Mouse (Mus musculus) layer of hippocampus, adult 9-10 months (tissue): ENCODE results near the gene Gm38392.
"Not testable (repeated sequence)": the region's sequence is repeated elsewhere in the genome, so short reads cannot be mapped to it uniquely, and the experiment has no call there.

Source experiments
- DNase-seq: peaks from one replicate; pipeline ENCODE4 v3.0.0; 2022; ENCODE audit warnings: low spot score

The Gm38392 gene

DNA sequence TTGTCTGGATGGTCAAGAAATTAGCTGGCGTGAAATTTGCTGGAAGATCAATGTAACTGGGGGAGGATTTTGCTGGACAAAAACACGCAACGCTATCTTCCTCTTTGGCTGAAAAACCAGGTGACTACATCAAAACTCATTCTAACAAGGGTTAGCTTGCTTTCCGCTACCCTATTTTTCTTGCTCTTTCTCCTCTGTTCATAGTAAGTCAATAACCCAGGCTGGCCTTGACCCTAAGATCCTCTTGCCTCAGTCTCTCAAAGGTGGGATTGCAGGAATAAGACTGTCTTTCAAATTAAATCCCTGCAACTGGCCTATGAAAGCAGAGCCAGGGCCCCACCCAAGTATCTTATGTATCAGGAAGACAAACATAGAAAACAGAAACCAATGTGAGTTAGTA, at the start of gene Gm38392:
Gene Gm38392, minus strand, starts transcription at position 101 of the 400 bp plus-strand sequence.
- DNase-seq = no peak

DNA sequence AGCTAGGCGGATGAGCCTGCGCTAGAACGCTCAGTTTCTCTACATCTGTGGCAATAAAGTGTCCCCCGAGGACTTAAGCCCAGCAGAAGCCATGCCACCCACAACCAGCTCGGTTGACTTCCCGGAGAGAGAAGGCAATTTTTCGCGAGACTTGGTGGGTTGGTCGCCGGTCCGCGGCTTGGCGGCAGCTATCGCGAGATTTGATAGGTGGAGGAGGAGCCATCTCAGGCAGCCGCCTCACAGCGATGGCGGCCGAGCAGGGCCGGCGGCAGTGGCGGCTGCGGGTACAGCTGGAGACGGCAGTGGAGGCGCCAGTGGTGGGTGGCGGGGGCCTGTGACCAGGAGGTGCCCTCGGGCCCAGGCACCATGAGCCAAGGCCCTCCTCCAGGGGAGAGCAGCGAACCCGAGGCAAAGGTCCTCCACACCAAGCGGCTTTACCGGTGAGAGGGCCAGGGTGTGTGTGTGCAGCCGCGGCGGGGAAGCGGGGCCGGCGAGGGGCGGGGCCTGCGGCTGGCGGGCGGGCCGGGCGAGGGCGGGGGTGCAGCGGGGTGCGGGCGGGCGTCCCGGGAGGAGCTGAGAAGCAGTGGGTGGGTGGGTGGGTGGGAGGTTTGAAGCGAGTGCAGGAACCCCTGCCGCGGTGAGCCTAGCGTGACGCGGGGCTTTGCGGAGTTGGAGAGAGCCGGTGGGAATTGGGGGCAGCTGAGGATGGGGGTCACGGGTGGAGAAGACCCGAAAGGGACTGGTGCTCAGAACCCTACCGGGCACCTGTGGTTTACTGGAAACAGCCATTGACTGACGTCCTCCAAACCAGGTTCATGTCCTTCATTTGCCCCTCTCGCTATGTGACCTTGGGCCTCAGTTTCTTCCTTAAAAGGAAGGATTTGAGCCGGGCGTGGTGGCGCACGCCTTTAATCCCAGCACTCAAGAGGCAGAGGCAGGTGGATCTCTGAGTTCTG, 49.3 kb upstream of the Gm38392 start, which contains the start of the genes Tmem79 and Smg5:
Gene Tmem79, minus strand, starts transcription at position 91 of the 956 bp plus-strand sequence.
Gene Smg5, plus strand, starts transcription at position 203 of the 956 bp plus-strand sequence.
- DNase-seq = peak; percentile 93

DNA sequence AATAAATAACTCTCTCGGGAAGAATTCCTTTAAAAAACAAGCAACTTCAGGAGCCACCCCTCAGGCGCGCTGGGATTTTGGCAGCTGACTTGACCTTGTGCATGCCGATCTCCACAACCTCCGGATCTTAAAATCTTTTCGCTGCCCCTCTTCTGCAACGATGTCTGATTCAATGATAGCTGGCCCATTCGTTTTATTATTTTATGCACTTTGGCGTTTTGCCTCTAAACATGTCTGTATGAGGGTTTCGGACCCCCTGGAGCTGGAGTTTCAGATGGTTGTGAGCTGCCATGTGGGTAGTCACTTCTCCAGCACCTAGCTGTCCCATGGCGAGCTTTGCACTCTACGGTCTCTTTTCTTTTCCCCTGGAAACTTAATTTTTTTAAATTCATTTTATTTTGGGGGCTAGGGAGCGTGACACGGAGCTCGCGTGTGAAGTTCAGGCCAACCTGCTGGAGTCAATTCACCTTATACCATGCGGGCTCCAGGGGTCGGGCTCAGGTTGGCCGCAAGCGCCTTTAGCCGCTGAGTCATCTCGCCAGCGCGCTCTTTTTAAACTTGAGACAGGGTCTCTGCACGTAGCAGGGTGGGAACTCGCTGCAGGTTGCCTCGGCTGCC, 48.5 kb upstream of the Gm38392 start:
- no peak for DNase-seq

DNA sequence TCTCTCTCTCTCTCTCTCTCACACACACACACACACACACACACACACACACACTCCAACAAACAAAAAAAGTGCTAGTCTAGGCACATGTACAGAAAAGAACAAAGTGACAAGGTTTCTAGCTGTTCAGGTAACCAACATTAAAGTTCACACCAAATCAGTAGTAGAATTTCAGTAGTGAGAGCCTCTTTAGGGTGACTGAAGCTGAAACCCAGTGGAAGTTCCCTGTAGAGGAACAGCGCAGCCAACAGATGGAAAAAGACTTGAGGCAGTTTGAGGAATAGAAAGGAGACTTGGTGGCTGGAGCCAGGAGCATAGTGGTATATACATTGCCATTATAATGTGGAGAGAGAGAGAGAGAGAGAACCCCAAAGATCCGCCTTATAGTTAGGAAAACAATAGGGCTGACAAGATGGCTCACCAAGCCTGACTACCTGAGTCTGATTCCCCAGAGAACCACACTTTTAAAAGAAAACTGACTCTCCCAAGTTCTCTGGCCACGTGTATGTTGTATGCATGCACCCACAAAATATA, 48.0 kb upstream of the Gm38392 start:
- no peak for DNase-seq

DNA sequence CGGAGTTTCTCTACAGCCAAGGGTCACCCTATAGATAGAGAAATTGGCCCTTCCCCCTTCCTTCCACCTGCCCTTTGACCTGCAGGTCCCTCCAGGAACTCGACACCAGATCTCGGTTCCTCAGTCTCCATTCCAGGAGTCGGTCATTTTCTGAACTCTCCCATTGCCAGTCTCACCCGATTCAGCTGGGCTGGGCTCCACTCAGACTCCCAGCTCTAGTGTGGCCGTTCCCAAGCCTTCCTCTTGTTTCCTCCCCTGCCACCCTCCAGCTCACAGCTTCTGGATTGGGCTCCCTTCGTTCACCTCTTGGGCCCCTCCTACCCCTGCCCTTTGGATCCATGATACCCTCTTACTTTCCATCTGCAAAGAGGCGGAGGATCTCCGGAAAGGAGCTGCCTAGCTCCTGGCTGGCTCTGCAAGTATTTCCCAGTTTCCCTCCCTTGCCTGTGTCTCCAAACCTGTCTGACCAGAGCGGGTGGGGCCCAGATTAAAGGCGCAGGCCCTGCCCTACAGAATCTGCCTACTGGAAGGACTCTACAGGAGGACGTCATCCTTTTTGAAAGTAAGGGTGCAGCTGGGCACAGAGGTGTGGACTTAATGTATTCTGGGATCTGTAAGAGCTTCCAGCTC, 47.1 kb upstream of the Gm38392 start:
- DNase-seq = no peak

DNA sequence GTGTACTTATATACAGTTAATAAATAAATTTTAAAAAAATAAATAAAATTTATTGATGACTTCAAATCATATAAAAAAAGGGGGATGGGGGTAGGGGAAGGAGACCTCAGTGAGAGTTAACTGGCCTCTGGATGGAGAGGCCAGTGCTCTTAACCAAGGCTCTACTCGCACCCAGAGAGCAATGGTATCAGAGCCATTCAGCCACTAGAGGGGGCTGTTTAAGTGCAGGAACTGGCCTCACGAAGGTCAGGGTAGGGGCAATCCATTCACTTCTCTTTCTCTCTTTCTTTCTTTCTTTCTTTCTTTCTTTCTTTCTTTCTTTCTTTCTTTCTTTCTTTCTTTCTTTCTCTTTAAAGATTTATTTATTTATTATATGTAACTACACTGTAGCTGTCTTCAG, 44.3 kb upstream of the Gm38392 start:
- DNase-seq = no peak

DNA sequence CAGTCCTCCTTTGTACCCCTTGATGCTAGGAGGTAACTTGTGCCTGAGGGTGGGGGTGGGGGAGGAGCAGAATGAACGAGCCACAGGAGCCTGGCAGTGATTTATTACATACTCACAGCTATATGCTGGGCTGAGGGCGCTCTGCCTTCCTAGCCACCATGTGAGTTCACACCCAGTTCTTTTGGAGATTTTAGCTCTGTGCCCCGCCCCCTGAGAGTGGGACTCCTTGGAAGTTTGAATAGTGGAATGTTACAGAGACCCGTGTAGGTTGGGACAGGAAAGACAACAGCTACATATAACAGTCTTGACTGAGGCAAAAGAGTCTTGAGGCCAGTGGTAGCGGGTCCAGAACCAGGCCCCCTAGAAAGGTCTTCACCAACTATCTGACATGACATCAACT, 41.9 kb upstream of the Gm38392 start:
- no peak for DNase-seq

DNA sequence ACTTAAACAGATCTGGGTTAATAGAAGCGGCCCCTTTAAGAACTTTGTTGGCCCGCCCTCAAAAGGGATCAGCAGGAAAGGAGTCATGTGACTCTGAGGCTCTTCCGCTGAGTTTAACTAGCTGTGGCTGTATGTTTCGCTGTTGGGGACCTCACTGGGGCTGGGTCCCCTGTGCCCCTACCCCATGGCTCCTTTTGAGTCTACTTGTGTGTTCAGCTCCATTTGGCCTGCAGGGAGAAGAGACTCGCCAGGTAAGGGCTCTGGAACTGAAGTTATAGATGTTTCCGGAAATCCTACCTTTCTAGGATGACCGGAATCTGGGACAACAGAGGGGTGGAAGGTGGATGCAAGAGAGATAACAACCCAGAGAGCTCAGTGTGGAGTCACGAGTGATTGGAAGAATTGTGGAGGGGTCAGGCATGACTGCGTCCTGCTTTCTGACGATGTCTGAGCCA, 38.0 kb upstream of the Gm38392 start, which contains the start of gene Glmp:
Gene Glmp, plus strand, starts transcription at position 73 of the 455 bp plus-strand sequence.
- no peak for DNase-seq

DNA sequence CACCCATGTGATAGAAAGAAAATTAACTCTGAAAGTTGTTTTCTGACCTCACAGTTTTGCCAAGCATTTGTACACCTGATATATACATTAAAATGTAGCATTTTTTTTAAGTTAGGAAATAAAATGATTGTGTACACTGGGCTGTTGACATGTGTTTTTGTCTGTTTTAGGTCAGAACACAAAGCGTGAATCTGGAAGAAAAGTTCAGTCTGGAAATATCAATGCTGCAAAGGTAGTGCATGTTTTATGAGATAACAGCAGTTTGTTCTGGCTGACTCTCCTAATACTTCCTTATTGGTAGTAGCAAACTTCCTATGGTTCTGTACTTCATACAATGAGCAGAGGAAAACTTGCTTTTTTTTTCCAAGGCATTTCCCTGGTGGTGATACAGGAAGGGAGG, 12.2 kb upstream of the Gm38392 start:
- DNase-seq = no peak

DNA sequence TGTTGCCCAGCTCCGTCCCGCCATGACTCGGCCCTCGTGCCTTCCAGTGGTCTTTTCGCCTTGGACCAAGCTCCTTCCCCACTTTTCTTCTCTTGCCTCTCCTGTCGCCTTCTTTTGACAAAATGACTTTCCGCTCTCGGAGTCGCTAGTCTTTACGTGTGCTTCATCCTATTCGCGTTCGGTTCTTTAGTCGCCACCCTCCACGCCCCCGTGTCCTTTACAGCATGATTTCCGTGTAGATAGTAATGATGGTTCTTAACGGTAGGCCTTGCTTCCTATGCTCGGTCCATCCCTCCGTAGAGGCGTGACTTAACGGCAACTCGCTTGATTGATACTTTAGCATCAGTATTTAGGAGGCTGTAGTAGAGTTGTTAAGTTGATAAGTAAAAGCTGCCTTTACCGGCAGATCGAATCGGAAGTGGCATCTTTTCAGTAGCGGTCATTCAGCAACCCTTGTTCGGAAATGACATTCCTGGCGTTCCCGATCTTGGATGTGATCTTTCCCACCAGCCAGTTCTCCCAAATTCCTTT, 10.4 kb upstream of the Gm38392 start:
- DNase-seq = peak; percentile 25

DNA sequence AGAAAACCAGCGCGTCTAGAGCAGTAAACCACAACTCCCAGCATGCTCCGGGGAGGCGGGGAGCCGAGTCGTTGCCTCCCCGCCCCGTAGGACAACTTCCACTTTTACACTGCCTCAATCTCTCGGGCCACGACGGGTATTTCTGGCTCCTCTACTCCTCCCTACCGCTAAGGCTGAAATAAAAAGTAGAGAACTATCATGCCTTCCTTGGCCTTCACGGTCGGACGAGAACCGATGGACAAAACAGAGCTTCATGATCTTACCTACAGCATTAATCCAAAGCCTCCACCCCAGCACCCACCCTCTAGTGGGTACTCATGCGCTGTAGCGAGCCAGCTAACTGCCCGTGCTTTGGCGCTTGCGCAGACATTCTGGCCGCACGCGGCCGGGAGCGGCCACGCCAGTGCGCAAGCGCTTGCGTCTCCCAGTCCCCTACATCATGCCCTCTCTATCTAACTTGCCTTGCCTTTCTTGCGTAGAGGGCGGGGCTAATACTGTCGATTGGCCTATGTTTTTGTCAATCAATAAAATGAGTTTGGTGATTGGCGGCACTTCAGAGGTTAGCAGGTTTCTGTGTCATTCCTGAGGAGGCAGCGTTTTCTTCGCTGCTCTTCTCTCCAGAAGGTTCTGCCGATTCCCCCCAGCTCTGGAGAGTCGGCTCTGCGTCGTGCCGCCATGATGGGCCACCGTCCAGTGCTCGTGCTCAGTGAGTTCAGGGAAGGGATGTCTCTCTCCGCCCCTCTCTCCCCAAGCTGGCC, 9.7 kb upstream of the Gm38392 start, which contains the start of the genes Tsacc and Cct3:
Gene Tsacc, minus strand, starts transcription at position 439 of the 758 bp plus-strand sequence.
Gene Cct3, plus strand, starts transcription at position 556 of the 758 bp plus-strand sequence.
- peak; percentile 96 for DNase-seq

DNA sequence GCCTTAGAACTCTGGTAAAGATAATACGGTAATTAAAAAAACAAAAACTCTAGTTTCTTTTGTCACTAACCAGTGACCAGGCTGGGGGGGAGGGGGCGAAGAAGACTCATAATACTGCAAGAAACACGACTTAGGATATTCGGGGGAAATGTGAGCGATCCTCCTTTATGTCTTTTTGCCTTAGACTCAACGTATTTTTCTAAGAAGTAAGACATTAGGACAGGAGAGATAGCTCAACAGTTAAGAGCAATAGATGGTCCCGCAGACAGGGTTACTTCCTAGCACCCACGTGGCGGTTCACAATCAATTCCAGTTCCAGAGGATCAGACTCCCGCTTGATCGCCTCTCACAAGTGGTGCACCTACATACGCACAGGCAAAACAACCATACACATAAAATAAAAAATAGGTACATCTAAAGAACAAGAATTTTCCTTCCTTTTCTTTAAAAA, 9.1 kb upstream of the Gm38392 start:
- no peak for DNase-seq

DNA sequence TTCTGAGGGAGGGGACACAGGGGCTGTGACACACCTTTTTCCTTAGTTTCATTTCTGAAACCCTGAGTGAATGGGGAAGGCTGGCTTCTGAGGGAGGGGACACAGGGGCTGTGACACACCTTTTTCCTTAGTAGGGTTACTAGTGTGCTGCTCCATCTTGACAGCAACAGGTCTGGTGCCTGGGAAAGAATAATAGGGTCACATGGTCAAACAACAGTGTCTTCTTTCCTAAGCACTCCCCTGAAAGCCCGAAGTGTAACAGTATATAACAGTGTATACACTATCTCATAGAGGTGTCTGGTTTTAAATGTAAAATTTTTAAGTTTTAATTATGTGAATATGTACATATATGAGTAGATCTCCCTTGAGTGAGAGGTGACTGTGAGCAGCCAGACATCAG, 8.3 kb upstream of the Gm38392 start:
- not testable (repeated sequence) for DNase-seq

DNA sequence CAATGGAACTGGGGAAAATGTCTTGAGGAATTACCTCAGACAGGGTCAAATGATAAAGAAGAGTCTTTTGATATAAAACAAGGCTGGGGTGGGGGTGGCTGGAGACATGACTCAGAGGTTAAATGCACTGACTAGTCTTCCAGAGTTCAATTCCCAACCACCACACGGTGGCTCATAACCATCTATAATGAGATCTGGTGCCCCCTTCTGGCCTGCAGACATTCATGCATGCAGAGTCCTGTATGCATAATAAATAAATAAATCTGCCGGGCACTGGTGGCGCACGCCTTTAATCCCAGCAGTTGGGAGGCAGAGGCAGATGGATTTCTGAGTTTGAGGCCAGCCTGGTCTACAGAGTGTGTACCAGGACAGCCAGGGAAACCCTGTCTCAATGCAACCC, 5.0 kb upstream of the Gm38392 start:
- DNase-seq = no peak

DNA sequence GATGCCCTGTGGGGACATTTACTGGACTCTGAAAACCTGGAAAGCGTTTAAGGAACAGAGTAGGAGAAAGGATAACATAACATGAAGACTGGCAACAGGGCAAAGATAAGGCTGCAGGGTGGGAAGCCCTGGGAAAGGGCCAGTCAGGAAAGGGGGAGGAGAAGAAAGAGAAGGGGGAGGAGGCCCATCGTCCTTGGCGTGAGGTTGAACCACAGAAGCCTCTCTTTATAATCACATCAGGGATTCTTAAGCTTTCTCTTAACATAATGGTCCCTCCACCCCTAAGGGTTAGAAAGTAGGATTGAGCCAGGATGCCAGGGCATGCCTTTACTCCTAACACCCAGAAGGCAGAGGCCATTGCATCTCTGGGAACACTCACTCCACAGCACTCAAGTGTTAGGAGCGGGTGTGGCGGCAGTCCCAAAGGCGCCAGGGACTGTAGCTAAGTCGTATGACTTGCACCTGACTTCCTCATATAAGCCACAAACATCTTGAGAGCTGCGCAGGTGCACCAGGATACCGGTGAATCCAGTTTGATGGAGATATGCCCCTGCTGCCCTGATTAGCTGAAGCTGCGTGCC, 1.2 kb upstream of the Gm38392 start:
- not testable (repeated sequence) for DNase-seq

DNA sequence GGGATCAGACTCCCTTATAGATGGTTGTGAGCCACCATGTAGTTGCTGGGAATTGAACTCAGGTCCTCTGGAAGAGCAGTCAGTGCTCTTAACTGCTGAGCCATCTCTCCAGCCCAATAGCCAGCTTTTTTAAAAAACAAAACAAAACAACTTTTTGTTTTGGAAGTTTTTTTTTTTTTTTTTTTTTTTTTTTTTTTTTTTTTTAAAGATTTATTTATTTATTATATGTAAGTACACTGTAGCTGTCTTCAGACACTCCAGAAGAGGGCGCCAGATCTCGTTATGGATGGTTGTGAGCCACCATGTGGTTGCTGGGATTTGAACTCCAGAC, 1.5 kb downstream of the Gm38392 start:
- DNase-seq = not testable (repeated sequence)

DNA sequence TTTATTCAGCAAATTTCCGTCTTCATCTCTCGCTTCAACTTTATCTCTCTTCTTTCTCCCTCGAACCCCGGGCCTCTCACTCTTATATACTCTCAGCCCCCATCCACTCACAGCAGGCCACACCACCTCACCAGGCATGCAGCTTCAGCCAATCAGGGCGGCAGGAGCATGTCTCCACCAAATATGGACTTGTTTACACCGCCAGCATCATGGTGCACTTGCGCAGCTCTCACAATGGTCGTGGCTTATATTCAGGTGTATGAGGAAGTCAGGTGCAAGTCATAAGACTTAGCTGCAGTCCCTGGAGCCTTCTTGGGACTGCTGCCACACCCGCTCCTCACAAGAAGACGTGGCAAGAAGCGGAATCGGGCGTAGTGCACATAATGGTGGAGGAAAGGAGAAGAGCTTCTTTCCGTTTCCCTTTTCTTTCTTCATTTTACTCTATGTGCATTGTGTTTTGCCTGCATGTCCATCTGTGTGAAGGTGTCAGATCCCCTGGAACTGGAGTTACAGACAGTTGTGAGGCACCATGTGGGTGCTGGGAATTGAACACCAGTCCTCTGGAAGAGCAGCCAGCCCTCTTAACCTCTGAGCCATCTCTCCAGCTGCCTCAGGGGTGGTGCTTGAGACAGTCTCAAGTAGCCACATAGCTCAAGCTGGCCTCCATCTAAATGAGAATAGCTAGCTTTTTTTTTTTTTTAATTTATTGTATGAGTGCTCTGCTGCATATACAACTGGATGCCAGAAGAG, 2.0 kb downstream of the Gm38392 start:
- not testable (repeated sequence) for DNase-seq

DNA sequence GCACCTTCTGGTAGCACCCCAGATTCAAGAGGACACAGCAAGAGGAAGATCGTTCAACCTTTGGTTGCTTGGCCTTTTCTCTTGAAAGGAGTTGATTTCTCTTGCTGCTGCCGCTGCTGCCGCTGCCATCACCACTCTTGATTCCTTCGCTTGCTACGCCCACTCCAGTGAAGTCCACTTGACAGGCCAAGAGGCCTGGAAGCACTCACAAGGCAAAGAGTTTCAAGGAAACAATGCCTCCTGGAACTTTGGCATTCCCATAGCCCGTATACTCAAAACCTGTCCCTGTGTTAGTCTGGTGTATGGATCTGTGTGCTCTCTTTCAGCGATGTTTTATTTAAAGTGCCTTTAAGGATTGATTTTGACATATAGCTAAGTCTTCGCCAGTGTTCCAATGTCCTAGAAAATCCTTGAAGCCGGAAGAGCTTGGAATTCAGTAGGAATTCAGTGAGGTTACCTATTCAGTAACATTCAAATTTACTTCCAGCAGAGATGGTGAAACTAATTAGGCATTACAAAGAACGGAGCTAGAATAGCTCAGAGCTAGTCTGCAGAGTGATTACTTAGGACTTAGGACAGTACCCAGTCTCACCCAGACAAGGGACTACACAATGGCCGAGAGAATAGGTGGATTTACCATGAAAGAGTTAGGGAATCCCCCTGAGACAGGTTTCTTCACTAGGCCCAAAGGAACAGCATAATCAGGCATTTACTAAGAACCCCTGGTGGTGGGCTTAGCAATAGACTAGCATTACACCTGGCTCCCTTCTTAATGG, 5.7 kb downstream of the Gm38392 start:
- not testable (repeated sequence) for DNase-seq

DNA sequence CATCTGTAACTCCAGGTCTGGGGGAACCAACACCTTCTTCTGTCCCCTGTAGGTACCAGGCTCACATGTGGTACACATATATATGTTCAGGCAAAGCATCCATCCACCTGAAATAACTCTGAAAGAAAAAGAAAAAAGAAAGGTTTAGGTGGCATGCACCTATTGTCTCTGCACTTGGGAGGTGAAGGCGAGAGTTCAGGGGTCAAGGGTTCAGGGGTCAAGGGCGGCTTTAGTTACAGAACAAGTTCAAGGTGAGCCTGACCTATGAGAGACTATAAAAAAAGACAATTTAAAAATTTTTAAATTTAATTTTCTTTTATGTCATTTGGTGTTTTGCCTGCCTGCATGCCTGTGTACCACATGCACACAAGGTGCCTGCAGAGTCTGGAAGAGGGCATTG, 7.0 kb downstream of the Gm38392 start:
- no peak for DNase-seq
